Mouse (Mus musculus): ENCODE results near the gene Ddx56.
"Not testable (repeated sequence)": the region's sequence is repeated elsewhere in the genome, so short reads cannot be mapped to it uniquely, and the experiment has no call there.

The Ddx56 gene

DNA sequence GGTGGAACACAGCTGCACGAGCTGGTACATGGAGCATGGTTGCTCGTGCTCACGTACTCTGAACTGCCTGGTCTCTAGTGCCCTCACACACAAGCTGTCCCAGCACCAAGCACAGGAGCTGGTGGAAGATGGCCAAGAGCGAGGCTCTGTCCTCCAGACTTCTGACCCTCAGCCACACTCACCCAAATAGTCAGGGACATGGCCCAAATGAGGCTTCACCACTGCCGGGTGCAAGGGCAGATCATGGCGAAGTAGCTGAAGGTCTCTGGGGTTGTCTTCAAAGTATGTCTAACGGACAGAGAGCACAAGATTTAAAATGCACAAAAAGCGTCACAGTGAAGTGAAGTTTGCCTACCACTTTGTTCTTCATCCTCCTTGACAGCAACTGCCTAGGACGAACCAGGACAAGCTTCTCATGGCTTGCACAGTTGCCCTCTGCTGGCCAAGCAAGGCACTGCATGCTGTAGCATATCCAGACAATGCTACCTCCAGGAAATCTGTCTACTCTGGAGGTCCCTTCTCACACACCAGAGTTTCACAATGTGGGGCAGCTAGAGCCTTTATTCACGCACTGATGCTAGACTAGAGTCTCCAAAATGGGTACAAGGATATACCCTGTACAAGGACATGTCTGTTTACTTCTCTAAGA is 6.0 kb downstream of the Ddx56 start:
- DNase-seq: peak; percentile 57

DNA sequence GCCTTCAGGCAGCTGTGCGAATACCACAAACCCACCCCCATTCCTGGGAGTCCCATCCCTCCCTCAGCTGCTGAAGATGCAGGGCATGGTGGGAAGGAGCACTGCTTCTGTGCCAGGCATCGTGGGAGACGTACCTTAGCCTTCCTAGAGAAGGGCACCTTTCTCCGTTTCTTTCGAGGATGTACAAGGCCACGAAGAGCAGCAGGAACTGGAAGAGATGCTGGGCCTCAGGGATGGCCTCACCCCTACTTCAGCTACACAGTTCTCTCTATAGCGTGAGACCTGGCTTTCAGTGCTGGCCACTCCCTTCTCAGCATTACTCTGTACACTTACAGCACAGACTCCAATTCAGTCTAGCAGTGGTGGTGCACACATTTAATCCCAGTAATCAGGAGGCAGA is 8.2 kb downstream of the Ddx56 start:
- DNase-seq: no peak

DNA sequence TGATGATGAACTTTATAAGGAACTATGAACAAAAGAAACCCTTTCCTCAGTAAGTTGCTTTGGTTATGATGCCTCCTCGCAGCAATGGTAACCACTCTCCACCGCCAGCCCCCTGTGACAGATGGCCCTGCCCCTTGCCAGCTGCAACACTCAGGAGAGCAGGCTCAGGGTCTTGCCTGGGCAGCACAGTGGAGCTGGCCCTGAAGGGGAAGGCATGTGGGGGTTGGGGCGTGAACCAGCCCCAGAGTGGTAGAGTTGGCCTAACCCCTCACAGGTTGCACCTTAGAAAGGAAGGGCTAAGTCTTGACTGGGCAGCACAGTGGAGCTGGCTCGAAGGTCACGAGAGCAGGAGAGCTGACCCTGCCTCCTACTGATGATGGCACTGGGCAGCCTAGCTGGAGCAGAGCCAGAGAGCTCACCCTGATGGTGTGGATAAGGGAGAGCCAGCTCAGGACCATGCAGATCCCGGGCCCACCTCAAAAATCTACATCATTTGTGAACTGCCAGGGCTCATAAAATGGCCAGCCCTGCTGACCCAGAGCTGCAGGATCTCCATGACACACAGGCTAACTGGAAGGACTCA is 11.0 kb downstream of the Ddx56 start:
- DNase-seq: no peak

DNA sequence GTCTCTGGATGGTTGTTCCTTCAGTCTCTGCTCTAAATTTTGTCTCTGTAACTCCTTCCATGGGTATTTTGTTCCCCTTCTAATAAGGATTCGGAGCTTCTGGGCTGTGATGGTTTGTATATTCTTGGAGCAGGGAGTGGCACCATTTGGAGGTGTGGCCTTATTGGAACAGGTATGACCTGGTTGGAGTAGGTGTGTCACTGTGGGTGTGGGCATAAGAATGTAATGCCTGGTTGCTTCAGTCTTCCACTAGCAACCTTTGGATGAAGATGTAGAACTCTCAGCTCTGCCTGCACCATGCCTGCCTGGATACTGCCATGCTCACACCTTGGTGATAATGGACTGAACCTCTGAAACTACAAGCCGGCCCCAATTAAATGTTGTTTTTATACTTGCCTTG is 13.0 kb downstream of the Ddx56 start:
- DNase-seq: not testable (repeated sequence)

DNA sequence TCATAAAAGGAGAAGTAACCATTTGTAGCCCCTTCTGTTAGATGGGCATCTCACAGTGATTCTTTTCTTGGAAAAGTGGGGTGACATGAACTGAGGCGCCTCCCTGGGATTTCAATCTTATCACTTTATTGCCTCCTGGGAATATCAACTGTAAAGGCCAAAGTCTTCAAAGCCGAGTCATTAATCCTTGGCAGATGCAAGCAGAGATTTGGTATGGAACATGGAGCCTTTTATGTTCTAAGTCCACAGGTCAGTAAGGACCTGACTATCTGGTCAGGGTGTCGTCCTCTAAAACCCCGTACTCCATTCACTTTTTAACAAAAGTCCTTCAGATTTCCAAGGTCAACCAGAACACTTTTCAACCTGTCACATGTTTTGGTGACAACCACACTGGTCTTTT is 14.7 kb downstream of the Ddx56 start:
- no peak for DNase-seq

DNA sequence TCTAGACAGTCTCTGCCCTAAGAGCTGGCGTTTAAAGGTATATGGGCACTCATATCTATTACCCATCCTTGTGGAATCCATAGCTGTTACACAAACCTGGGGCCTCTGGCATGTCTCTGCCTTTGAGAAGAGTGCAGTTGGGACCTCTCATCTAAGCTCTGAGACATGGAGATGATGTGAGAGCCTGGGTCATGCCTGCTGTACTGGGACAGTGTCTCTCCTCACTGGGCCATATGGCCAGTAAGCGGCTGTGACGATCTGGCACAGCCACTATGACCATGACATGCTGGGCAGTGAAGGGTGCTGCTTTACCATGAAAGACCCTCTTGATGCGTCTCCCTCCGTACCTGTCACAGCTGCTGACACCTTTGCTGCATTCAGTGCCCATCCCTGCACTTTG is 15.3 kb downstream of the Ddx56 start:
- no peak for DNase-seq

DNA sequence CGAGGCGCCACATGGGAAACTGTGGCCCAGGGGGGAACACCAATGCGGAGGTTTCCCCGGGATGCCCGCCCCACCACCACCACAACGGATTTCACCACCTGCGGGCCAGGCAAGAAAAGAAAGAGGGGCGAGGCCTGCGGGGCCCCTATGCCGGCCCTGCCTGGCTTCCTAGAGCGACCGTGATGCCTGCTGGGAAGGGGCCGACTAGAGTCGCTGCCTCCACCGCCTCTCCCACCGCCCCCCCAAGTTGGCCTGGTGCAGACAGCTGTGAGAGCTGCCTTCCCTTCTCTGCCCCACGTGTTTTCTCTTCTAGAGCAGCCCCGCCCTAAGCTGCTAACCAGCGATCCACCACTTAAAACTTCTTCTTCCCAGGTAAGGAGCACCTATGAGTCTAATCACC is 22.9 kb downstream of the Ddx56 start:
- DNase-seq: no peak

DNA sequence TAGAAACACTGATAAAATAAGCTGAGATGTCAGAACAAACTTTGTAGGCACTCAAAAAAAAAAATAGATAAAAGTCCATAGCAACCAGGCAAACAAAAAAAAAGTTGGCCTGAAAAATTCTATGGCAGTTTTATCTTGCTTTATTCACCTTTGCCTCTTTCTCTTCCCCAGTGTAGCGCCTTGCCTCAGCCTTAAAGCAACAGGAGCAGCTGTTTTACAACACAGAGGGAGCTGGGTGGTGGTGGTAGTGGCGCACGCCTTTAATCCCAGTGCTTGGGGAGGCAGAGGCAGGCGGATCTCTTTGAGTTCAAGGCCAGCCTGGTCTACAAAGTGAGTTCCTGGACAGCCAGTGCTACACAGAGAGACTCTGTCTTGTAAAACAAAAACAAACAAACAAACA is 34.5 kb downstream of the Ddx56 start:
- DNase-seq: no peak

DNA sequence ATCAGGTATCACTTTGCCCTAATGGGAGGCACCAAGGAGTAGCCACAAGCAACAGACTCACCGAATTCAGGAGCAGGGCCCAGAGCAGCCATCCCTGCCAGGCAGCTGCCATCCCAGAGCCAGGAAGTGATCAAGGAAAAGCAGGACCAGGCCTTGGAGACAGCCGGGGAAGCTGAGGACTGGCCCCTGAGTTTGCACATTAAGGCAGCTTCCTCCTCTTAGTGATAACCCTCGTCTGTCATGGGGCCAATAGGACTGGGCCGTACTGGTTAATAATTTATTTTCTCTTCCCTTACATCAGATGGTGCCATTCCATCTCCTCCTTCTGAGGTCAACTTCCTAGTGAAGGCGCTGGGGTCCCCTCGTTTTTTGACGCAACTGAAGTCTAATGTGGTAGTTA is 37.6 kb downstream of the Ddx56 start, which contains the start of gene Npc1l1:
Gene Npc1l1, minus strand, starts transcription at position 132 of the 400 bp plus-strand sequence.
- DNase-seq: no peak

DNA sequence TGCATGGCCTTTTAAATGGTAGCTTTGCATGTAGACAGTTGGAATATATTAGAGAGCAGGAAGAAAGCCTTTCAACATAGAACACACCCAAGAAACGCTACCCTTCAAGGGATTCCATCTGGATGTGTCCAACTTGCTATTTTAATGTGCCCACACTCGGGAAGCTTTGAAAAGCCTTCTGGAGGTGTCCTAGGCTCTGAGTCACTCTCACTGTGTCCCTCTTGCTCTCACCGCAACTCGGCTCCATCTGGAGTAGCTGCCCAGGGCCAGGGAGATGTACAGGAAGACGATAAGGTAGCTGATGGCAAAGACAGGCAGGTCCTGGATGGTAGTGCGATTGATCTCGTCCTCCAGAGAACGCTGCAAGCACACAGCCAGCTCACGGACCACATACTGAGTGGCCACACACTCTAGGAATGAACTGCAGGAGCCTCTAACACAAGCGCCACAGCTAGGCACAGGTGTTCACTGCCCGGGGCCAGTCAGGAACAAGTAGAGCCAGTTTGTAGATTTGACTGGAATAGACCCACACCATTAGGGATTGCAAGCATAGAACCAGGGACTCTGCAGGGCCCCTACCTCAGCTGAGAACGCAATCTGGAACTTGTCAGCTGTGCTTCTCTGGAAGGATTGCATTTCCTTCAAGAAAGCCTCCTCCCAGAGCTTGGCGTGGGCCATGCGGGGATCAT is 42.9 kb downstream of the Ddx56 start:
- no peak for DNase-seq

DNA sequence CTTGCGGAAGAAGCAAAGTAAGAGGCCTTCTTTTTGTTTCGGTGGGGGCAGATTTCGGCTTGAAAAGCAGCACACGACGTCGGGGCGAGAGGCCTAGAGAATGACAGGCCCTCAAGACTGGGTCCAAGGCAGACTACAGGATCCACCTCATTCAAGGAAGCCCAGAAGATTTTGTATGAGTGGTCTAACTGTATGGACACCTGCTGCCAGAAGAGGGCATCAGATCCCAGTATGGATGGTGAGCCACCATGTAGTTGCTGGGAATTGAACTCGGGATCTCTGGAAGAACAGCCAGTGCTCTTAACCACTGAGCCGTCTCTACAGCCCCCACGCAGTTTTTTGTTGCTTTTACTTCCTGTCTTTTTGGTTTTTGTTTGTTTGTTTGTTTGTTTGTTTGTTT is 45.4 kb downstream of the Ddx56 start:
- no peak for DNase-seq

DNA sequence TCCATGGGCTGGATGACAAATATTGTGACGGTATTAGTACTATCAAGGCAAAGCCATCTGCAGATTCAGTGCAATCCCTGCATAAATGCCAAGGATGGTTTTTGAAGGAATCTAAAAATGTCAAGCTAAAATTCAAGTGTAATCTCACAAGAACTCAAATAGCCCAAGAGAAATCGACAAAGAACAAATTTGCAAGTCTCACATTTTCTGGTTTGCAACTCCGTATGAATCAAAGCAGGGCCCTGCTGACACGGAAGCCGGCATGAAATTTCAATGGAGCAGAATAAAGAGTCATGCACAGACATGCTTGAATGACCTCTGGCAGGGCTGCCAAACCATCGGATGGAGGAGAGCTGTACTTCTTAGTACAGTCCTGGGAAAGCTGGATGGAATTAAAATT is 47.6 kb downstream of the Ddx56 start:
- DNase-seq: no peak

DNA sequence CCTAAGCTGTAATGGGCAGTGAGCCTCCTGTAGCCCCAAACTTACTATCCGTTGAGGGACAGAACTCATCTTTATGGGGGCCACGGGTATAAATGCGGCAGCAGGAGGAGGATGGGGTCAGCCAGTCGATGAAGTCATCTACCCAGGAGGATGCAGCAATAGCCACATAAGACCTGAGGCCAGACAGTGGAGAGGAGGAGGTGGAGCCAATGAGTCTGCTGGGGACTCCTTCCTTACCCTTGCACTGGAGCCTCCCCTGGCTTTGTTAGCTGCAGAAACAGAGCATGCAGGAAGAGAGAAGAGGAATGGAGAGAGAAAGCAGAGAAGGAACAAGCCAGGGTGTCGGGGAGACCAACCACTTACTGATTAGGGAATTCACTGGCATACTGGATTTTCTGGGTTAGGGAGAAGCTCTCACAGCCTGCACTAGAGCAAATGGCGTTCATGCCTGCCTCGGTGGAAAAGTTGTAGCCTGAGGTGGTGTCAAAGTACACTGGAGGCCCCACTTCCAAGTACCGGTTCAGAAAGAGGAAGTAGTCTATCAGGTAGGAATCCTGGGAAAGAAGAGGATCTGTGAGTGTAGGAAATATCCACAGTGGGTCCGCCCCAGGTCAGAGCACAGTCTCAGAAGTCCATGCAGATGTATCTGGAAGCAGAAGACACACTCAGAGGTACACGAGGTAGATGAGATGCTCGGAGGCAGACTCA is 49.2 kb downstream of the Ddx56 start:
- DNase-seq: no peak

DNA sequence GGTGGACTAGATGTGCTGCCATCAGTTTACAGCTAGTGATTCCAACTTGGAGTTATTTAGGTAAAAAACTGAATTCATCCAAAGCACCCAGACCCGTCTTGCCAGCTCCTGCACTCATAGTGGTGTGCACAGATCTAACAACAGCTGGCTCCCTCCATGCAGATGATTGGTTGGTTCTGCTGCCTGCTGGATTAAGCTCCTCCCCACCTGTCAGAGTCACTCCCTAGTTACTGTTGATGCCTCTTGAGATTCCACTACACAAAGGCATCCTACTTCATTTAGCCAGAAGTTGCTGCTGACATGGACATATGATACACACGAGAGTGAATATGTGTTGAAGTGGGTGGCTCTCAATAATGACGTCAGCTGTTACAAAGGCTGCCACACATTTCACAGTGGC is 50.7 kb downstream of the Ddx56 start:
- DNase-seq: no peak
